In the genomic region with DNA sequence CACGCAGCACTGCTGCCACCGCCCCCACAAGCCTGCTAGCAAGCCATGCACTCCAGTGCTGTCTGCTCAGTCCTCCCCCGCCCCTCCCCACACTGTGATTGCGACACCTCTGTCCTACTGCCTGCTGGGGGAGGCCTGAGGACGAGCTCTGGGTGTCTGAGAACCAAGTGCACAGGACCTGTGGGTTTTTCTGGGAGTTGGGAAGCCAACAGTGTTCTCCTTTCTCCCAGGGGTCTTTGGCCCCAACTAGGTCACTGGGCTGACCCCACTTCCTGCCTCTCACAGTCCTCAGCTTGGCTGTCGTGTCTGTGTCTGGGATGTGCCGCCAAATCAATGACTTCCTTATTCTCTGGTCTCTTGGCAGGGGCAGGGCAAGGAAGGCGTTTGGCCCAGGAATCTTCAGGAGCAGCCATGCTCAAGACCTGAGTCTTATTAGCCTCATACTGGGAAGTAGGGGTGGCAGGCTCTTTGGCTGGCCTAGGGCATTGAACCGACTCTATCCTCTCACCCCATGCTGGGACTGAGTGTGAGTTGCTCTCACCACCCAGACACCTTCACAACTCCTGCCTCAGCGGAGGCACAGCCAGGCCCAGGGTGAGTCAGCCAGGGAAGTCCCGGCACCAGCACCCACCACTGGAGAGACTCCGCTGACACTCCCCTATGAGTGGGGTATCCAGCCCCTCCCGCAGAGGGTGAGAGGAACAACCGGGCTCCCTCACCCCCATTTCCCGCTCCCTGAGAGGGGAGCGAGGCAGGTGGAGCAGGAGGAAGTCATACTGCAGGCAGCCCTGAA, we compare ENCODE assay signal across 8 mouse cellular contexts. TPM values are rescaled to one million over a fixed set of nuclear protein-coding genes. Genes with fewer than 3 reads are reported as not detected.
DNase-seq lines count a peak whose midpoint lies in the region.

No protein-coding gene starts in this region.

- DNase-seq in gastrocnemius, postnatal 14 days: peak; percentile 67
- no peak for DNase-seq in gastrocnemius, postnatal 10 days
- DNase-seq in urinary bladder, postnatal 14 days (ENCODE audit: low spot score): peak; percentile 62
- DNase-seq in urinary bladder, postnatal 4 days (ENCODE audit: low spot score in 2 of 2): no peak
- DNase-seq in kidney, postnatal 36 days: peak; percentile 23 to 50
- peak; percentile 70 for DNase-seq in skeletal muscle tissue, adult 2 months (ENCODE audit: low read depth, low spot score)
- no peak for DNase-seq in spleen, postnatal 10 days (ENCODE audit: low spot score in 2 of 2)
- DNase-seq in thymus, postnatal 4 days: no peak

- intact Hi-C loops in gastrocnemius, postnatal 14 days (cut with DNase I; ENCODE audit: low total_unique reads): no loop called here

RNA-seq across cellular contexts. Expression of a gene that starts 14.3 kb away (rescaled TPM):
- total RNA-seq in gastrocnemius, postnatal 14 days (2021): 1 to 10 TPM; 6.3 to 7.3 TPM
- 1 to 10 TPM; 8.9 to 9.3 TPM for total RNA-seq in gastrocnemius, postnatal 10 days (2021)

RNA-seq across cellular contexts. Expression of a gene that starts 49.8 kb away (rescaled TPM):
- under 1 TPM in 1 of 2 experiments, not detected in 1; 0.08 TPM for total RNA-seq in gastrocnemius, postnatal 14 days (2021)
- total RNA-seq in gastrocnemius, postnatal 10 days (2021): under 1 TPM; 0.09 to 0.14 TPM

Comparison
In these comparisons a context has a peak if more than half of its experiments do, and no peak if none do; other contexts are left out.
1. DNase-seq: peak in gastrocnemius, postnatal 14 days (single experiment), urinary bladder, postnatal 14 days (single experiment), kidney, postnatal 36 days (2 of 2) and skeletal muscle tissue, adult 2 months (single experiment); none in gastrocnemius, postnatal 10 days (single experiment), urinary bladder, postnatal 4 days (0 of 2), spleen, postnatal 10 days (0 of 2) and thymus, postnatal 4 days (single experiment).